In the genomic region with DNA sequence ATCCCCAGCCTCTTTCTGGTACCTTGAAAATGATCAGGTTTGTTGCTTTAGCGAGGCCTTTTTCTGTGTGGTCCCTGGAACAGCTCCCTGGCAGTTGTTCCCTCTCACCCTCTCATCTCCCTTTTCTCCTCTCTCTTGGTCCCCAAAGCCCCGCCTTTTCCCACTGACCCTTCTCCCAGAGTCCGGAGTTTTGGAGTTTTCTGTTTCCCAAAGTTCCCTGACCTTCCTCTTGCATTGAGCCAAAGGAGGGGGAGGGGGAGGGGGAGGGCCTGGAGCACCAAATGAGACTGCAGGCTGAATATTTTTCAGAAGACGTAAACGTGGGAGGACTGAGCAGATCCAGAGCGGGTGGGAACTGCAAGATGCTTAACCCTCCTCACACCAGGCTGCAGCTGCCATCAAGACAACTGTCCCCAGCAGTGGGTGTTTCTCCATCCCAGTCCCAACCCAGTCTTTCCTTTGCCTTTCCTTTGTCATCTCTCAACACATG, we compare ENCODE assay signal across 8 mouse cellular contexts. TPM values are rescaled to one million over a fixed set of nuclear protein-coding genes. Genes with fewer than 3 reads are reported as not detected.
A peak's percentile ranks its signal among the peaks of the same experiment; 100 is the strongest.
DNase-seq lines count a peak whose midpoint lies in the region; ATAC-seq lines count a peak whose summit lies in the region.

Rarres2 (minus strand) TSS at position 218 of the 490 bp plus-strand sequence.

- H3K27ac ChIP-seq in embryonic facial prominence, embryonic 10.5 days (replicated peaks), result peak within 1 kb of the TSS; percentile 40
- peak within 1 kb of the TSS; percentile 53 for H3K27ac ChIP-seq in stomach, embryonic 14.5 days (ENCODE audit: low read length)
- H3K27ac ChIP-seq in forebrain, embryonic 12.5 days, result no peak within 1 kb of the TSS
- H3K27ac ChIP-seq in hindbrain, embryonic 16.5 days (ENCODE audit: low read depth, low read length), result no peak within 1 kb of the TSS

- 30% methylated on average over 6 of the region's 6 CpGs for WGBS in embryonic facial prominence, embryonic 10.5 days
- WGBS in stomach, embryonic 14.5 days, result 9% methylated on average over 6 of the region's 6 CpGs
- WGBS in forebrain, embryonic 12.5 days, result 46% methylated on average over 6 of the region's 6 CpGs
- WGBS in hindbrain, embryonic 16.5 days, result 35% methylated on average over 6 of the region's 6 CpGs

- intact Hi-C loops in heart, postnatal 10 days (cut with DNase I), result no loop called here

- DNase-seq in frontal cortex, adult 2 months (ENCODE audit: extremely low spot score in 1 of 2, low spot score in 1 of 2), result no peak
- DNase-seq in frontal cortex, postnatal 25 days (ENCODE audit: low spot score in 2 of 2), result no peak
- peak; percentile 47 for DNase-seq in embryonic facial prominence, embryonic 10.5 days (ENCODE audit: low spot score)
- peak; percentile 73 to 74 for DNase-seq in heart, postnatal 10 days
- DNase-seq in layer of hippocampus, postnatal 36 days, result no peak

- peak within 1 kb of the TSS; percentile 39 for H3K4me2 ChIP-seq in stomach, embryonic 14.5 days (replicated peaks; ENCODE audit: low read depth, low read length)
- H3K4me2 ChIP-seq in forebrain, embryonic 12.5 days, result no peak within 1 kb of the TSS
- H3K4me2 ChIP-seq in hindbrain, embryonic 16.5 days (ENCODE audit: low read length), result no peak within 1 kb of the TSS

- H3K4me3 ChIP-seq in embryonic facial prominence, embryonic 10.5 days, result no peak within 1 kb of the TSS
- peak within 1 kb of the TSS; percentile 13; the same call in 1 of the 2 replicates for H3K4me3 ChIP-seq in stomach, embryonic 14.5 days (ENCODE audit: low read depth, low read length)
- no peak within 1 kb of the TSS for H3K4me3 ChIP-seq in forebrain, embryonic 12.5 days (replicated peaks)
- H3K4me3 ChIP-seq in hindbrain, embryonic 16.5 days (ENCODE audit: low read length), result no peak within 1 kb of the TSS

- ATAC-seq in stomach, embryonic 14.5 days (ENCODE audit: insufficient number of reproducible peaks, insufficient read depth, low FRiP score, low read depth), result peak; percentile 70
- no peak for ATAC-seq in forebrain, embryonic 12.5 days (ENCODE audit: low FRiP score)
- ATAC-seq in hindbrain, embryonic 16.5 days, result no peak

- H3K9ac ChIP-seq in stomach, embryonic 14.5 days (replicated peaks; ENCODE audit: low read depth, low read length), result no peak within 1 kb of the TSS
- H3K9ac ChIP-seq in forebrain, embryonic 12.5 days, result no peak within 1 kb of the TSS
- no peak within 1 kb of the TSS for H3K9ac ChIP-seq in hindbrain, embryonic 16.5 days (ENCODE audit: low read depth, low read length)

- peaks cover 22% of the 10 kb centered on the region for H3K4me1 ChIP-seq in embryonic facial prominence, embryonic 10.5 days
- H3K4me1 ChIP-seq in stomach, embryonic 14.5 days (ENCODE audit: control insufficient read depth, insufficient read depth, low read length), result peaks cover 33% of the 10 kb centered on the region; the same call in 1 of the 2 replicates
- no peaks in the 10 kb centered on the region for H3K4me1 ChIP-seq in forebrain, embryonic 12.5 days
- peaks cover 3% of the 10 kb centered on the region; the same call in 1 of the 2 replicates for H3K4me1 ChIP-seq in hindbrain, embryonic 16.5 days (ENCODE audit: control insufficient read depth, insufficient read depth, low read depth, low read length)

- H3K36me3 ChIP-seq in embryonic facial prominence, embryonic 10.5 days (replicated peaks), result peaks cover 25% of the 10 kb centered on the region
- H3K36me3 ChIP-seq in stomach, embryonic 14.5 days (ENCODE audit: control insufficient read depth, insufficient read depth, low read length), result no peaks in the 10 kb centered on the region
- H3K36me3 ChIP-seq in forebrain, embryonic 12.5 days (replicated peaks), result peaks cover 7% of the 10 kb centered on the region; the same call in 1 of the 2 replicates
- H3K36me3 ChIP-seq in hindbrain, embryonic 16.5 days (ENCODE audit: control insufficient read depth, insufficient read depth, low read length), result no peaks in the 10 kb centered on the region; the same call in 1 of the 2 replicates

- H3K9me3 ChIP-seq in embryonic facial prominence, embryonic 10.5 days, result no peaks in the 10 kb centered on the region
- no peaks in the 10 kb centered on the region for H3K9me3 ChIP-seq in stomach, embryonic 14.5 days (ENCODE audit: control insufficient read depth, low read depth, low read length)
- H3K9me3 ChIP-seq in forebrain, embryonic 12.5 days, result no peaks in the 10 kb centered on the region
- no peaks in the 10 kb centered on the region for H3K9me3 ChIP-seq in hindbrain, embryonic 16.5 days (ENCODE audit: control insufficient read depth, low read length)

- H3K27me3 ChIP-seq in embryonic facial prominence, embryonic 10.5 days (replicated peaks; ENCODE audit: low read depth, poor library complexity, severe bottlenecking), result no peaks in the 10 kb centered on the region
- no peaks in the 10 kb centered on the region for H3K27me3 ChIP-seq in stomach, embryonic 14.5 days (ENCODE audit: control insufficient read depth, insufficient read depth, low read length)
- no peaks in the 10 kb centered on the region for H3K27me3 ChIP-seq in forebrain, embryonic 12.5 days
- no peaks in the 10 kb centered on the region for H3K27me3 ChIP-seq in hindbrain, embryonic 16.5 days (replicated peaks; ENCODE audit: control insufficient read depth, insufficient read depth, low read length)

RNA-seq across cellular contexts. Expression of gene Rarres2, which starts in this region (rescaled TPM):
- 12.8 and 19.2 TPM in 2 replicates for polyA plus RNA-seq in frontal cortex, adult 2 months (2012; rRNA removed)
- polyA plus RNA-seq in embryonic facial prominence, embryonic 10.5 days (2016; fragmentation: Nextera tagmentation; extraction: Ambion mirVana), result 2.5 and 3.0 TPM in 2 replicates
- total RNA-seq in heart, postnatal 10 days (2021), result 100 to 1,000 TPM in 1 of 2 experiments, 10 to 100 TPM in 1; 86.7 to 106 TPM
- total RNA-seq in layer of hippocampus, postnatal 36 days (2021), result 10 to 100 TPM; 12.0 to 13.5 TPM
- 88.6 and 91.1 TPM in 2 replicates for polyA plus RNA-seq in stomach, embryonic 14.5 days (2014; fragmentation: Nextera tagmentation; extraction: Ambion mirVana)
- 0.74 and 1.2 TPM in 2 replicates for polyA plus RNA-seq in forebrain, embryonic 12.5 days (2016; fragmentation: Nextera tagmentation; extraction: Ambion mirVana)
- polyA plus RNA-seq in hindbrain, embryonic 16.5 days (2015; fragmentation: Nextera tagmentation; extraction: Ambion mirVana), result 7.8 and 8.2 TPM in 2 replicates

Comparison
In these comparisons a context has a peak if more than half of its experiments do, and no peak if none do; other contexts are left out.
1. RNA of gene Rarres2 (total RNA-seq): 86.7 to 106 TPM in heart, postnatal 10 days; 12.0 to 13.5 TPM in layer of hippocampus, postnatal 36 days; every median in the first group is over 4 times any median in the second.
2. DNase-seq: peak in embryonic facial prominence, embryonic 10.5 days (single experiment) and heart, postnatal 10 days (2 of 2); none in frontal cortex, adult 2 months (0 of 2), frontal cortex, postnatal 25 days (0 of 2) and layer of hippocampus, postnatal 36 days (0 of 2).
3. H3K27ac ChIP-seq: peak in embryonic facial prominence, embryonic 10.5 days (single experiment) and stomach, embryonic 14.5 days (single experiment); none in forebrain, embryonic 12.5 days (single experiment) and hindbrain, embryonic 16.5 days (single experiment).